Mouse (Mus musculus) CH12.LX (cell line): Measurements from ENCODE around the gene Dapk1. TPM values are rescaled to one million over a fixed set of nuclear protein-coding genes. Genes with fewer than 3 reads are reported as not detected.

Experiments
- DNase-seq: peaks from one replicate; pipeline ENCODE4 v3.0.0-alpha.2; 2013; ENCODE audit errors: extremely low read depth
- H3K27ac ChIP-seq: 2 replicates; pipeline ENCODE4 v1.5.1; 2012; ENCODE audit warnings: low read depth, mild to moderate bottlenecking, control low read depth, moderate library complexity; ENCODE audit not compliant: insufficient read depth
- H3K27me3 ChIP-seq: replicated peaks from 2 replicates; pipeline ENCODE3; 2012; ENCODE audit warnings: inconsistent platforms
- H3K36me3 ChIP-seq, 2 experiments: replicated peaks in 1 of 2; 2 replicates each; pipeline versions ENCODE3 to v1.6.1; 2012; ENCODE audit warnings: inconsistent platforms in 1 of 2, low read length in 1 of 2, mild to moderate bottlenecking in 1 of 2, mixed read lengths in 1 of 2, moderate library complexity in 1 of 2; ENCODE audit not compliant: control insufficient read depth in 1 of 2, insufficient read depth in 1 of 2
- H3K4me1 ChIP-seq, 2 experiments: 2 replicates each; pipeline ENCODE4 v1.6.1; 2012; ENCODE audit warnings: inconsistent platforms in 1 of 2, moderate library complexity in 1 of 2; ENCODE audit not compliant: insufficient read depth in 2 of 2, control insufficient read depth in 1 of 2
- H3K4me2 ChIP-seq: 2 replicates; pipeline ENCODE4 v1.6.1; 2012; ENCODE audit warnings: low read depth, mild to moderate bottlenecking, control low read depth; ENCODE audit not compliant: poor library complexity, insufficient read depth, severe bottlenecking
- H3K4me3 ChIP-seq, 3 experiments: fragments of 150-350 bp in 1 of 3; sonication (generic) in 1 of 3; replicated peaks in 1 of 3; 2 replicates each; pipeline versions ENCODE3 to v1.5.1; 2011 to 2012; ENCODE audit warnings: low read depth in 2 of 3, low read length in 2 of 3, mild to moderate bottlenecking in 2 of 3, moderate library complexity in 2 of 3, control low read depth in 1 of 3, improper control_type of control experiment in 1 of 3, inconsistent platforms in 1 of 3, mixed read lengths in 1 of 3; ENCODE audit not compliant: poor library complexity in 1 of 3
- H3K79me2 ChIP-seq: replicated peaks from 2 replicates; pipeline ENCODE4 v1.6.1; 2012; ENCODE audit warnings: mild to moderate bottlenecking, moderate library complexity; ENCODE audit not compliant: control insufficient read depth, poor library complexity, insufficient read depth, severe bottlenecking; ENCODE audit errors: extremely low read depth
- H3K9ac ChIP-seq: 2 replicates; pipeline ENCODE4 v1.6.1; 2012; ENCODE audit warnings: low read depth, mild to moderate bottlenecking, control low read depth, moderate library complexity; ENCODE audit not compliant: insufficient read depth
- H3K9me3 ChIP-seq: replicated peaks from 2 replicates; pipeline ENCODE3; 2012; ENCODE audit warnings: low read length, inconsistent platforms, mixed read lengths
- CHD1 ChIP-seq: IDR thresholded peaks from 2 replicates; pipeline ENCODE4 v1.6.1; 2012; ENCODE audit warnings: low read depth, low read length, improper control_type of control experiment, inconsistent platforms
- CTCF ChIP-seq, 2 experiments: IDR thresholded peaks in 1 of 2; conservative IDR thresholded peaks in 1 of 2; 2 replicates each; pipeline ENCODE4 v1.5.1; 2011 to 2012; ENCODE audit warnings: low read depth in 2 of 2, low read length in 2 of 2, improper control_type of control experiment in 1 of 2, inconsistent platforms in 1 of 2, mild to moderate bottlenecking in 1 of 2, moderate library complexity in 1 of 2
- ELF1 ChIP-seq: IDR thresholded peaks from 2 replicates; pipeline ENCODE4 v1.6.1; 2014; ENCODE audit warnings: low read depth, mild to moderate bottlenecking, inconsistent platforms, low read length, improper control_type of control experiment
- ETS1 ChIP-seq: conservative IDR thresholded peaks from 2 replicates; pipeline ENCODE4 v1.6.1; 2012; ENCODE audit warnings: low read depth, mild to moderate bottlenecking, inconsistent platforms, low read length, improper control_type of control experiment, moderate library complexity
- GABPA ChIP-seq: IDR thresholded peaks from 2 replicates; pipeline ENCODE4 v1.6.1; 2012; ENCODE audit warnings: low read depth, low read length, improper control_type of control experiment, inconsistent platforms; ENCODE audit not compliant: insufficient replicate concordance
- JUN ChIP-seq: IDR thresholded peaks from 2 replicates; pipeline ENCODE4 v1.6.1; 2011; ENCODE audit warnings: low read depth, mild to moderate bottlenecking, low read length, improper control_type of control experiment, moderate library complexity; ENCODE audit not compliant: insufficient read depth
- KAT2A ChIP-seq: IDR thresholded peaks from 2 replicates; pipeline ENCODE4 v1.6.1; 2012; ENCODE audit warnings: low read length, improper control_type of control experiment, inconsistent platforms; ENCODE audit not compliant: insufficient replicate concordance
- MXI1 ChIP-seq: IDR thresholded peaks from 2 replicates; pipeline ENCODE4 v1.6.1; 2011; ENCODE audit warnings: mild to moderate bottlenecking, low read depth, low read length, improper control_type of control experiment
- MYC ChIP-seq: IDR thresholded peaks from 2 replicates; pipeline ENCODE4 v1.6.1; 2011; ENCODE audit warnings: low read depth, mild to moderate bottlenecking, improper control_type of control experiment, low read length
- NELFE ChIP-seq: IDR thresholded peaks from 2 replicates; pipeline ENCODE4 v1.6.1; 2011; ENCODE audit warnings: low read depth, low read length, improper control_type of control experiment
- POLR2A ChIP-seq: IDR thresholded peaks from 2 replicates; pipeline ENCODE4 v1.6.1; 2011; ENCODE audit warnings: low read depth, mild to moderate bottlenecking, improper control_type of control experiment, low read length
- POLR2AphosphoS2 ChIP-seq: IDR thresholded peaks from 2 replicates; pipeline ENCODE4 v1.6.1; 2011; ENCODE audit warnings: low read depth, low read length, improper control_type of control experiment
- RCOR1 ChIP-seq: conservative IDR thresholded peaks from 2 replicates; pipeline ENCODE4 v1.6.1; 2012; ENCODE audit warnings: low read depth, mild to moderate bottlenecking, inconsistent platforms, low read length, improper control_type of control experiment
- SIN3A ChIP-seq: IDR thresholded peaks from 2 replicates; pipeline ENCODE4 v1.6.1; 2012; ENCODE audit warnings: low read length, improper control_type of control experiment, inconsistent platforms
- SMC3 ChIP-seq: IDR thresholded peaks from 2 replicates; pipeline ENCODE4 v1.6.1; 2011; ENCODE audit warnings: low read depth, low read length, improper control_type of control experiment
- TBP ChIP-seq: conservative IDR thresholded peaks from 2 replicates; pipeline ENCODE4 v1.6.1; 2011; ENCODE audit warnings: low read depth, low read length, improper control_type of control experiment
- TCF12 ChIP-seq: IDR thresholded peaks from 2 replicates; pipeline ENCODE4 v1.6.1; 2014; ENCODE audit warnings: low read depth, mild to moderate bottlenecking, inconsistent platforms, low read length, improper control_type of control experiment
- UBTF ChIP-seq: IDR thresholded peaks from 2 replicates; pipeline ENCODE4 v1.6.1; 2012; ENCODE audit warnings: low read depth, mild to moderate bottlenecking, inconsistent platforms, low read length, improper control_type of control experiment, moderate library complexity
- USF2 ChIP-seq: conservative IDR thresholded peaks from 2 replicates; pipeline ENCODE4 v1.6.1; 2011; ENCODE audit warnings: low read depth, low read length, improper control_type of control experiment
- ZC3H11A ChIP-seq: IDR thresholded peaks from 2 replicates; pipeline ENCODE4 v1.6.1; 2012; ENCODE audit warnings: low read depth, mild to moderate bottlenecking, inconsistent platforms, low read length, improper control_type of control experiment
- ZNF384 ChIP-seq: IDR thresholded peaks from 2 replicates; pipeline ENCODE4 v1.6.1; 2012; ENCODE audit warnings: low read depth, low read length, improper control_type of control experiment, inconsistent platforms
- dilution Hi-C: fragments of 300-500 bp; cut with MboI; formaldehyde crosslinking; loops from 2 replicates; pipeline ENCODE4 v1.14.3; 2020; ENCODE audit warnings: low sequenced_read_pairs; ENCODE audit not compliant: extremely low pct_unique_long_range_greater_than_20kb, extremely low pct_ligation_motif_present
- in situ Hi-C: fragments of 300-500 bp; cut with MboI; formaldehyde crosslinking; loops from 3 replicates; pipeline ENCODE4 v1.14.3; 2019; ENCODE audit warnings: low sequenced_read_pairs, low pct_ligation_motif_present, low pct_unique_long_range_greater_than_20kb, mixed read lengths
- polyA plus RNA-seq: library from polyadenylated mRNA; unstranded; fragments of >175 nt; gene quantifications from 2 replicates; pipeline ENCODE4 v1.2.1, GENCODE M21; 2012; ENCODE audit warnings: low read depth; ENCODE audit not compliant: insufficient read length
- total RNA-seq, 2 experiments: library from RNA; depleted of rRNA; stranded (reverse); fragments of 300-350 nt in 1 of 2; fragments of >200 nt in 1 of 2; gene quantifications; 2 replicates each; pipeline ENCODE4 v1.2.3; 2012 to 2014

Gene Dapk1
- total and polyA plus RNA-seq, 3 experiments, result not detected

- dilution Hi-C loops, result no loop called here
- DNase-seq, result no peak
Measured at GRCm38 (mm10) chr13:60640420-60640819, 38.7 kb downstream of the Dapk1 start.

GRCm38 (mm10) chr13:60644457-60644889, 42.7 kb downstream of the Dapk1 start:
- Histone ChIP-seq H3K27ac (no peak overlapping the region), H3K79me2 (no peaks in the 10 kb centered on the region), H3K4me2 (no peak overlapping the region), H3K4me1 (no peaks in the 10 kb centered on the region), H3K36me3 (no peaks in the 10 kb centered on the region), H3K27me3 (no peaks in the 10 kb centered on the region), H3K9ac (no peak overlapping the region), H3K9me3 (peaks cover 77% of the 10 kb centered on the region), H3K4me3 (no peak overlapping the region)
- dilution Hi-C loops (no loop called here), in situ Hi-C loops (no loop called here)
- DNase-seq, result no peak
- TF ChIP-seq POLR2AphosphoS2, result no peak
- no peak for TF ChIP-seq RCOR1
- TF ChIP-seq JUN, result no peak
- no peak for TF ChIP-seq NELFE
- TF ChIP-seq ELF1, result no peak
- no peak for TF ChIP-seq ZC3H11A
- no peak for TF ChIP-seq MXI1
- TF ChIP-seq CHD1, result no peak
- TF ChIP-seq MYC, result no peak

More at GRCm38 (mm10) chr13:60640420-60640819, 38.7 kb downstream of the Dapk1 start:
- Histone ChIP-seq H3K9ac (no peak overlapping the region), H3K79me2 (no peaks in the 10 kb centered on the region), H3K4me2 (no peak overlapping the region), H3K36me3 (no peaks in the 10 kb centered on the region), H3K9me3 (peaks cover 77% of the 10 kb centered on the region), H3K27me3 (no peaks in the 10 kb centered on the region), H3K4me1 (no peaks in the 10 kb centered on the region), H3K27ac (no peak overlapping the region), H3K4me3 (no peak overlapping the region)
- in situ Hi-C loops, result no loop called here
- TF ChIP-seq POLR2A (no peak), TBP (no peak), ZC3H11A (no peak), CHD1 (no peak), POLR2AphosphoS2 (no peak), CTCF (conservative IDR thresholded peaks at IDR 0.05 in 1 of 2, IDR thresholded peaks at IDR 0.05 in 1 of 2; ENCODE audit: low read depth in 2 of 2, low read length in 2 of 2) (no peak), RCOR1 (no peak), MYC (no peak), GABPA (no peak), UBTF (no peak), ZNF384 (no peak), JUN (no peak), SMC3 (no peak), ETS1 (no peak), SIN3A (no peak), TCF12 (no peak), KAT2A (no peak), USF2 (no peak), ELF1 (no peak)
